Mouse (Mus musculus) MEL (cell line): ENCODE data around the gene Vipr2.

Source experiments
- BHLHE40 ChIP-seq: IDR thresholded peaks from 2 replicates; pipeline ENCODE4 v1.6.1; 2012; ENCODE audit warnings: low read depth, mild to moderate bottlenecking, inconsistent platforms, low read length, improper control_type of control experiment, borderline replicate concordance
- CHD1 ChIP-seq: IDR thresholded peaks from 2 replicates; pipeline ENCODE4 v1.6.1; 2012; ENCODE audit warnings: low read depth, mild to moderate bottlenecking, inconsistent platforms, low read length, improper control_type of control experiment
- CTCF ChIP-seq, 3 experiments: IDR thresholded peaks in 2 of 3; conservative IDR thresholded peaks in 1 of 3; 2 replicates each; pipeline ENCODE4 v1.5.1; 2011 to 2012; ENCODE audit warnings: low read length in 3 of 3, low read depth in 2 of 3, mild to moderate bottlenecking in 2 of 3, improper control_type of control experiment in 1 of 3, inconsistent platforms in 1 of 3, mixed read lengths in 1 of 3, moderate library complexity in 1 of 3; ENCODE audit not compliant: control insufficient read depth in 1 of 3, insufficient read depth in 1 of 3, poor library complexity in 1 of 3, severe bottlenecking in 1 of 3
- MAFK ChIP-seq: IDR thresholded peaks from 2 replicates; pipeline ENCODE4 v1.6.1; 2011; ENCODE audit warnings: low read depth, mild to moderate bottlenecking, low read length, improper control_type of control experiment, borderline replicate concordance
- NRF1 ChIP-seq: IDR thresholded peaks from 2 replicates; pipeline ENCODE4 v1.6.1; 2014; ENCODE audit warnings: low read depth, mild to moderate bottlenecking, inconsistent platforms, low read length, improper control_type of control experiment, moderate library complexity; ENCODE audit not compliant: poor library complexity, insufficient read depth, severe bottlenecking
- RCOR1 ChIP-seq: IDR thresholded peaks from 2 replicates; pipeline ENCODE4 v1.6.1; 2012; ENCODE audit warnings: low read depth, mild to moderate bottlenecking, inconsistent platforms, low read length, improper control_type of control experiment
- USF1 ChIP-seq: IDR thresholded peaks from 2 replicates; pipeline ENCODE4 v1.6.1; 2014; ENCODE audit warnings: low read depth, mild to moderate bottlenecking, inconsistent platforms, low read length, improper control_type of control experiment, moderate library complexity

DNA sequence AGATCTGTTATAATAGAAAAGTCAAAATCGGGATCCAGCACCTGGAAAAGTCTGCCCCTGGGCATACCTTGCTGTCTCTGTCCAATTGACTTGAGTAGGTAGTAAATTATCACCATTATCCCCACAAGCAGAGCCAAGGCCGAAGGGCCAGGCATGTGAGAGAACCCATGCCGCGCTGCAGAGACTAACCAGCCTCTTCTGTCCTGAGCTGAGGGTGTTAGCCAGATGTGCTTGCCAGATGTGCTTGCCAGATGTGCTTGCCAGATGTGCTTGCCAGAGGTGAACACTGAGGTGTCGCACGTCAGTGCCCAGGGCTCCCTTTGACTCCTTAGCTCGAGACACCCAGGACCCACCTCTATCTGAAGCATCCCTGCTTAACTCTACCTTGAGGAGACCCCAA is 53.4 kb downstream of the Vipr2 start:
- TF ChIP-seq CHD1 (no peak), BHLHE40 (no peak), CTCF (IDR thresholded peaks at IDR 0.05 in 2 of 3, conservative IDR thresholded peaks at IDR 0.05 in 1 of 3; ENCODE audit: control insufficient read depth in 1 of 3, insufficient read depth in 1 of 3, low read depth in 2 of 3, low read length in 3 of 3, poor library complexity in 1 of 3, severe bottlenecking in 1 of 3) (no peak), NRF1 (no peak), RCOR1 (no peak), MAFK (no peak), USF1 (no peak)
